Mouse (Mus musculus) frontal cortex, postnatal 25 days (tissue): ENCODE measurements around the gene Tlk2.
"Not testable (repeated sequence)": the region's sequence is repeated elsewhere in the genome, so short reads cannot be mapped to it uniquely, and the experiment has no call there.

Source experiments
- DNase-seq, 2 experiments: peaks; one replicate each; pipeline ENCODE4 v3.0.0; 2022; ENCODE audit warnings: low spot score in 2 of 2

Tlk2 gene

GRCm38 (mm10) chr11:105178516-105178915, at the start of gene Tlk2:
Gene Tlk2 (plus strand): TSS chr11:105178807.
- no peak for DNase-seq

- no peak for DNase-seq
Observed at GRCm38 (mm10) chr11:105135692-105136091, 42.9 kb upstream of the Tlk2 start.

GRCm38 (mm10) chr11:105137255-105137654, 41.4 kb upstream of the Tlk2 start:
- not testable (repeated sequence) for DNase-seq

GRCm38 (mm10) chr11:105140512-105140911, 38.1 kb upstream of the Tlk2 start:
- not testable (repeated sequence) for DNase-seq

- DNase-seq = no peak
Observed at GRCm38 (mm10) chr11:105141115-105141514, 37.5 kb upstream of the Tlk2 start.

- no peak for DNase-seq
Observed at GRCm38 (mm10) chr11:105143564-105143963, 35.0 kb upstream of the Tlk2 start.

DNA sequence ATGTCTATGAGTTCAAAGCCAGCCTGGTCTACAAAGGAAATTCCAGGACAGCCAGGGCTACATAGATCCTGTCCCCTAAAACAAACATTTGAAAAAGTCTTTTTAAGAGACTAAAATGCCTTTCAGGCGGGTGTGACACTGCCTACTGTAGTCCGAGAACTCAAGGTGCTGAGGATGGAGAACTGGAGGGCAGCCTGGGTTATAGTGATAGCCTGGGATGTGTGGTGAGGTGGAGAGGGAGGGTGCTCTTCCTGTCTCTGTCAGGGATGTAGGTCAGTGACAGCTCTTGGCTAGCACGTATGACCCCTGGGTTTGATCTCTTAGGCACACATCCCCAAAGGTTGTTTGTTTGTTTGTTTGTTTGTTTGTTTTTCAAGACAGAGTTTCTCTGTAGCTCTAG, 34.5 kb upstream of the Tlk2 start:
- DNase-seq = no peak

GRCm38 (mm10) chr11:105144508-105145210, 33.9 kb upstream of the Tlk2 start:
- DNase-seq = no peak

- DNase-seq = no peak
Observed at GRCm38 (mm10) chr11:105145211-105145610, 33.4 kb upstream of the Tlk2 start.

GRCm38 (mm10) chr11:105146593-105146992, 32.0 kb upstream of the Tlk2 start, which contains the start of gene Gm10842:
Gene Gm10842 (plus strand): TSS chr11:105146893.
- DNase-seq = no peak

GRCm38 (mm10) chr11:105149353-105149752, 29.3 kb upstream of the Tlk2 start:
- no peak for DNase-seq

DNA sequence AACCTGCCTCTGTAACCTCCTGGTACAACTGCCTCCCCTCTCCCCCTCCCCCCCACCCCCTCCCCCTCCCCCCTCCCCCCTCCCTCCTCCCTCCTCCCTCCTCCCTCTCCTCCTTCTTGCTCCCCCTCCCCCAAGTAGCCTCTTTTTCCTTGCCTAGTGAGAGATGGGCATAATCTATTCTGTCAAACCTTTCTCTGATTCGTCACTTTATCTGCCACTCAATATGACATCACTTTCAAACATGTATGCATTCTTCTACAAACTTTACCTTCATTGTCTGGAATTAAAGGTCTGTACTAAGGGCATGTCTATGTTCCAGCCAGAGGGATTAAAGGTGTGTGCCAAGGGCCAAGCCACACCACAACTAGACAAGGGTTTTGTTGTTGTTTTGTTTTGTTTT, 28.8 kb upstream of the Tlk2 start:
- DNase-seq = no peak

GRCm38 (mm10) chr11:105150691-105151090, 27.9 kb upstream of the Tlk2 start:
- DNase-seq = no peak

GRCm38 (mm10) chr11:105151226-105152016, 27.2 kb upstream of the Tlk2 start:
- no peak for DNase-seq

GRCm38 (mm10) chr11:105152017-105152300, 26.6 kb upstream of the Tlk2 start:
- no peak for DNase-seq

GRCm38 (mm10) chr11:105152357-105152899, 26.2 kb upstream of the Tlk2 start:
- no peak for DNase-seq

DNA sequence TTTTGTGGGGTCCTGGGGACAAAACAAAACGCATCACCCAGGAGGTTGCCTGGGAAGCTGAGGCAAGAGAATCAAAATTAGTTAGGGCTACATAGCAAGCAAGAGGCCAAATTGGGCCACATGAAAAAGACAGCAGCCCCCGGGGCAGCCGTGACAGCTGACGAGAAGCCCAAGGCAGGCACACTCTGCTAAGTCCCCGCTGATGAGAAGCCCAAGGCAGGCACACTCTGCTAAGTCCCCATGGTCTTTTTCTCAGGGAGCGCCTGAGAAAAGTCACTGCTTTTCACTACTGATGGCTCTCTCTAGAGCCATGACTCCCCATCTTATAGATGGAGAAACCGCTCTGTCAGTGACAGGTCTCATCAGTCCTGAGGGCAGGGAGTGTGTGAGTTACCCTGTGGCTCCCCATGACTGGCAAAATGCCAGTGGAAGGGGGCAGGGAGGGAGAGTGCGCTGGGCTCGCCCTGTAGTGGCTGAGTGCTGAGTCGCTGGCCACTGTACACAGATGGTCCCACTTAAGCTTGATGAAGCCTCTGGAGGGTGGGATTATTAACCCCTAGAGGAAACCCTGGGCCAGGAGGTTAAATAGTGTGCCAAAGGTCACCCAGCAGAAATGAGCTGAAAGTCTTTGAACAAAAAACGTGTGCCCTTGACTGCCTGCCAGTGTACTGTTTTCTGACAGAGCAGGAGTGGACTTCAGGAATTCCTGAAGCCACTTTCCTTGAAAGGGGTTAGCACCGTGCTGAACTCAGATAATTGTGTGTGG, 25.4 kb upstream of the Tlk2 start:
- no peak for DNase-seq

DNA sequence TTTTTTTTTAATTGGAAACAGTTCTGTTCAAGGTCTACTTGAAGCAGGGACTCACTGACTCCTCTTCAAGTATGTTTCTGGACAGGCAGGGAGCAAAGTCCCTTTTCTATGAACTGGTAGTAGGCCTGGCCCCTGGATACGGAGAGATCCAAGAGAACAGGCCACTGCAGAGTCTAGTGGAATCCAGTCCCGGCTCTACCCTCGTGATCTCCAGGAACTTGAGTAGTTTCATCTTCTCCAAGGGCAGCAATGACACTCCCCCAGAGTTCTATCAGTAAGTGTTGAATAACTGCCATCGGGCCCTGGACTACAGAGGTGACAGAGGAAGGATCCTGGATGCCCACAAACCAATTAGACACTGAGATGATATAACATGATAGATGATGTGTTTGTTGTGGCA, 22.7 kb upstream of the Tlk2 start:
- no peak for DNase-seq

DNA sequence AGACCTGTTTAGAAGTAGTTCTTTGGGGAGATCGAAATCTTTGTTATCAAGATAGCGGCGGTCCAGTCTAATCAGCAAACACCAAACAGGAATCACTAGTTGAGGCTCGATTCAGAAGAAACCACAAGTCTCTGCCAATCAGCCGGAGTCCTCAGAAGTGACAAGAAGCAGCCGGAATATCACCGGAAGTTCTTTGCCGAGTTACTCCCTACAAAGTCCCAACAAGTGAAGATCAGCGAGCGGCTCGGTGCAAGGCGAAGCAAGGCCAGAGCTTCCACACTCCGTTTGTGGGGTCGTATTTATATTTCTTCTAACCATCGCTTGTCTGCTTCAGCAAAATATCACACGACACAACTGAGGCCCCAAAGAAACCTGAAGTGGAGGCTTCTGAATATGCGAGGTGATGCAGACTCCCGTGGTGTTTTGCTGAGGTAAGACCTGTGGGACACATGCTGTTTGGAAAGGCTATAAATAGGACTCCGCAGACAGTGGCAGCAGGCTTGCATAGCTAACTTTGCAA, 21.8 kb upstream of the Tlk2 start:
- no peak for DNase-seq

DNA sequence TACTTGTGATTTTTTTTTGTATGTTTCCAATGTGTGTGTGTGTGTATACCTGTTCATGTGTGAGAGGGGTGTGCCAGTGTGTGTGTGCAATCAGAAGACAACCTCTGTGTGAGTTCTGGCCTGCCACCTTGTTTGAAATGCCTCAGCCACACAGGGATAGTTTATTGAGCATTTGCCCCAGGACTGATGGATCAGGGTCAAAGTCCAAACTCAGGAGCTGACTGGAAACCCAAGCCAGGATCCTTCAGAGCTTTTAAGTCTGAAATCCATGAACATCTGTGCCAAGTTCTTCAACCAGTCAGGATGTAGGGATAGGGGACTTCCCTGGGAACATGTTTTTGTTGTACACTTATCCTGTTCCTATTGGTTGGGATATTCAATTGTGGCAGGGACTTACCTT, 20.6 kb upstream of the Tlk2 start:
- DNase-seq = no peak

DNA sequence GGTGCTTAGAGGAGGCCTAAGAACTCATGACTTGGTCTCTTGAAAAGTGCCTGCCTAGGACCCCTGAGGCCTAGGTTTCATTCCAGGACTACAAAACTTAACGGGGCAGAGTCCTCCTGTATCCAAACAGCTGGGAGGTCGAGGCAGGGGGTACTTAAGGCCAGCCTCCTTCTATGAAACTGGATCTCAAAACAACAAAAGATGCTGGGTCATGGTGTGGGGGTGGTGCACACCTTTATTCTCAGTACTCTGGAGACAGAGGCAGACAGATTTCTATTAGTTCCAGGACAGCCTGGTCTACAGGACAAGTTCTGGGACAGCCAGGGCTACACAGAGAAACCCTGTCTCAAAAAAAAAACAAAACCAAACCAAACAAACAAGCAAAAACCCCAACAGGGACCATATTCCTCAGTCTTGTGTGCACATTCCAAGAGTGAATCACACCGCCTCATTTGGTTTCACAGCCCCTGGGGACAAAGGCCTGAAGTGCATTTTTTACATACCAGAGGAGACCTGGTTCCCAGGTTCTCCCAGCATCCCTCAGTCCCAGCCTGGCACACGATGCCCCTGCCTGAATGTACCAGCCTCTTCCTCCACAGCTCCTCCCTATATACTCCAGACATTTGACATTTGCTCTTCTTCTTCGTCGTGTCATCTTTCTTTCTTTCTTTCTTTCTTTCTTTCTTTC, 18.8 kb upstream of the Tlk2 start:
- no peak for DNase-seq

- no peak for DNase-seq
Observed at GRCm38 (mm10) chr11:105161411-105161810, 17.2 kb upstream of the Tlk2 start.
